Mouse (Mus musculus) lung, postnatal 0 days (tissue): Measurements from ENCODE around the gene Rnase2a.
"Not testable (repeated sequence)": the region's sequence is repeated elsewhere in the genome, so short reads cannot be mapped to it uniquely, and the experiment has no call there.

Source experiments
- CTCF ChIP-seq: IDR thresholded peaks from 2 replicates; pipeline ENCODE4 v1.5.1; 2016; ENCODE audit warnings: antibody characterized with exemption, mild to moderate bottlenecking
- EP300 ChIP-seq: IDR thresholded peaks from 2 replicates; pipeline ENCODE4 v1.6.1; 2016; ENCODE audit warnings: antibody characterized with exemption, mild to moderate bottlenecking, control low read depth

DNA sequence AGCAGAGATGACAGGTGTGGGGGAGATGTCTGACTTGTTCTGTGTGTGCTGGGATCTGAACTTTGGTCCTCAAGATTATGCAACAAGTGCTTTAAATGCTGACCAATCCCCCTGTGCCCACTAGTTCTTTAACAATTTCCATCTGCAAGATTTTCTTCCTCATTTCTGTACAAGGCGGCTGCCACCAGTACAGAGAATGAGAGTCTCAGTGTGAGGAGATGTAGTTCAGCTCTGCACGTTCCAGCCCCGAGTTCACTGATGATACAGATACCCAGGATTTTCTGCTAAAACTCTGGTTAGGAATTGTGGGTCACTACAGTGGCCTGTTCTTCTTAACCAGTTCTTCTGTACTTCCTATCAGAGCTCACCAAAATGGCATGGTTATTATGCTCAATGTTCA is 35.8 kb downstream of the Rnase2a start:
- TF ChIP-seq CTCF, EP300: not testable (repeated sequence)
